Mouse (Mus musculus) lung, embryonic 14.5 days (tissue): ENCODE measurements around the gene Net1. TPM values are rescaled to one million over a fixed set of nuclear protein-coding genes. Genes with fewer than 3 reads are reported as not detected.

Experiments
- ATAC-seq: fragments of 200-750 bp; cut with Nextera tagmentation; 2 replicates; pipeline ENCODE4 v1.8.0; 2017; ENCODE audit warnings: mild to moderate bottlenecking, moderate TSS enrichment, moderate library complexity; ENCODE audit not compliant: insufficient read depth
- DNase-seq: peaks from one replicate; pipeline ENCODE4 v3.0.0-alpha.2; 2015
- H3K27ac ChIP-seq: fragments of 300-500 bp; sonication (generic); 2 replicates; pipeline ENCODE4 v1.5.1; 2014; ENCODE audit warnings: low read depth, mild to moderate bottlenecking, moderate library complexity
- H3K27me3 ChIP-seq: fragments of 300-500 bp; sonication (generic); 2 replicates; pipeline ENCODE4 v1.6.1; 2014; ENCODE audit warnings: low read length, control low read depth; ENCODE audit not compliant: insufficient read depth
- H3K36me3 ChIP-seq: fragments of 300-500 bp; sonication (generic); 2 replicates; pipeline ENCODE4 v1.6.1; 2014; ENCODE audit warnings: control low read depth; ENCODE audit not compliant: insufficient read depth
- H3K4me1 ChIP-seq: fragments of 300-500 bp; sonication (generic); 2 replicates; pipeline ENCODE4 v1.6.1; 2014; ENCODE audit warnings: antibody characterized with exemption, control low read depth; ENCODE audit not compliant: insufficient read depth
- H3K4me2 ChIP-seq: fragments of 300-500 bp; sonication (generic); 2 replicates; pipeline ENCODE4 v1.6.1; 2014; ENCODE audit warnings: mild to moderate bottlenecking
- H3K4me3 ChIP-seq: fragments of 300-500 bp; sonication (generic); 2 replicates; pipeline ENCODE4 v1.5.1; 2014; ENCODE audit warnings: low read depth, low read length
- H3K9ac ChIP-seq: fragments of 300-500 bp; sonication (generic); 2 replicates; pipeline ENCODE4 v1.6.1; 2014
- H3K9me3 ChIP-seq: fragments of 300-500 bp; sonication (generic); 2 replicates; pipeline ENCODE4 v1.6.1; 2016; ENCODE audit warnings: low read depth, low read length, control low read depth
- CTCF ChIP-seq: IDR thresholded peaks from 2 replicates; pipeline ENCODE4 v1.5.1; 2016; ENCODE audit warnings: antibody characterized with exemption, low read depth
- WGBS: fragments of 180-500 bp; shearing (Covaris S2); extraction: QIAGEN DNeasy Blood & Tissue Kit; methylation state at CpG from one replicate; pipeline ENCODE4 v1.1.7; 2014; 5-methylcytosine and 5-hydroxymethylcytosine counted together
- polyA plus RNA-seq: library from polyadenylated mRNA; unstranded; fragments of >200 nt; fragmentation: Nextera tagmentation; extraction: Ambion mirVana; gene quantifications from 2 replicates; pipeline ENCODE4 v1.2.1, GENCODE M21; 2014

Gene Net1
- 71.4 and 74.5 TPM in 2 replicates for polyA plus RNA-seq

- WGBS: under 1% methylated on average over 52 of the region's 52 CpGs
These were observed at the start of gene Net1, which contains the start of gene Tubal3 for GRCm38 (mm10) chr13:3917571-3918311. TSS of gene Net1 (minus strand) at chr13:3918220. TSS of gene Tubal3 (plus strand) at chr13:3918274.

GRCm38 (mm10) chr13:3951198-3951914 lies 33.3 kb upstream of the Net1 start:
- no peak for TF ChIP-seq CTCF
- 77% methylated on average over 6 of the region's 6 CpGs for WGBS
- no peaks in the 10 kb centered on the region; the same call in 1 of the 2 replicates for H3K9me3 ChIP-seq

More at GRCm38 (mm10) chr13:3917571-3918311, at the start of gene Net1, which contains the start of gene Tubal3:
- Histone ChIP-seq H3K9me3 (no peaks in the 10 kb centered on the region), H3K27me3 (no peaks in the 10 kb centered on the region), H3K36me3 (peaks cover 8% of the 10 kb centered on the region; the same call in 1 of the 2 replicates), H3K4me3 (peak within 1 kb of the TSS; percentile 87), H3K4me2 (peak within 1 kb of the TSS; percentile 67), H3K4me1 (peaks cover 3% of the 10 kb centered on the region; the same call in 1 of the 2 replicates), H3K27ac (peak within 1 kb of the TSS; percentile 77), H3K9ac (peak within 1 kb of the TSS; percentile 92)
- peak; percentile 99 for ATAC-seq
- peak; percentile 96 for DNase-seq
- no peak for TF ChIP-seq CTCF

GRCm38 (mm10) chr13:3949477-3949876 lies 31.5 kb upstream of the Net1 start:
- no peaks in the 10 kb centered on the region for H3K4me1 ChIP-seq
- ATAC-seq (no peak), DNase-seq (no peak)
- H3K4me2 ChIP-seq: no peak overlapping the region
- no peaks in the 10 kb centered on the region for H3K36me3 ChIP-seq
- H3K4me3 ChIP-seq: no peak overlapping the region
- no peaks in the 10 kb centered on the region for H3K27me3 ChIP-seq
- 86% methylated on average over 4 of the region's 4 CpGs for WGBS
- H3K27ac ChIP-seq: no peak overlapping the region
- no peak overlapping the region for H3K9ac ChIP-seq
- 0 out of 2 replicates have a peak, but pooled peaks have one; percentile 6 for TF ChIP-seq CTCF
- no peaks in the 10 kb centered on the region; the same call in 1 of the 2 replicates for H3K9me3 ChIP-seq

More at GRCm38 (mm10) chr13:3951198-3951914, 33.3 kb upstream of the Net1 start:
- no peaks in the 10 kb centered on the region for H3K27me3 ChIP-seq
- no peaks in the 10 kb centered on the region for H3K36me3 ChIP-seq
- H3K4me3 ChIP-seq: no peak overlapping the region
- H3K27ac ChIP-seq: no peak overlapping the region
- H3K9ac ChIP-seq: no peak overlapping the region
- DNase-seq (no peak), ATAC-seq (no peak)
- no peaks in the 10 kb centered on the region for H3K4me1 ChIP-seq
- H3K4me2 ChIP-seq: no peak overlapping the region

GRCm38 (mm10) chr13:3947267-3947666 lies 29.2 kb upstream of the Net1 start:
- WGBS: 85% methylated on average over 4 of the region's 4 CpGs
- no peaks in the 10 kb centered on the region for H3K4me1 ChIP-seq
- TF ChIP-seq CTCF: no peak
- H3K36me3 ChIP-seq: no peaks in the 10 kb centered on the region
- no peak overlapping the region for H3K27ac ChIP-seq
- no peak overlapping the region for H3K9ac ChIP-seq
- no peaks in the 10 kb centered on the region; the same call in 1 of the 2 replicates for H3K9me3 ChIP-seq
- no peak overlapping the region for H3K4me2 ChIP-seq
- H3K4me3 ChIP-seq: no peak overlapping the region
- ATAC-seq (no peak), DNase-seq (no peak)
- H3K27me3 ChIP-seq: no peaks in the 10 kb centered on the region

GRCm38 (mm10) chr13:3945249-3945648 lies 27.2 kb upstream of the Net1 start, which contains the start of gene Ucn3:
TSS of gene Ucn3 (minus strand) at chr13:3945349.
- Histone ChIP-seq H3K9ac (no peak within 1 kb of the TSS), H3K4me1 (no peaks in the 10 kb centered on the region), H3K4me3 (no peak within 1 kb of the TSS), H3K36me3 (no peaks in the 10 kb centered on the region), H3K9me3 (no peaks in the 10 kb centered on the region), H3K27me3 (no peaks in the 10 kb centered on the region), H3K4me2 (no peak within 1 kb of the TSS), H3K27ac (no peak within 1 kb of the TSS)
- ATAC-seq (no peak), DNase-seq (no peak)
- WGBS: 65% methylated on average over 2 of the region's 2 CpGs
- TF ChIP-seq CTCF: no peak

- no peak overlapping the region for H3K4me2 ChIP-seq
- 49% methylated on average over 7 of the region's 7 CpGs for WGBS
- DNase-seq (no peak), ATAC-seq (no peak)
- no peaks in the 10 kb centered on the region for H3K36me3 ChIP-seq
- H3K9me3 ChIP-seq: no peaks in the 10 kb centered on the region
- H3K4me3 ChIP-seq: no peak overlapping the region
- no peak overlapping the region for H3K27ac ChIP-seq
- H3K4me1 ChIP-seq: no peaks in the 10 kb centered on the region
- no peaks in the 10 kb centered on the region for H3K27me3 ChIP-seq
- no peak overlapping the region for H3K9ac ChIP-seq
- no peak for TF ChIP-seq CTCF
These were observed 26.7 kb upstream of the Net1 start for GRCm38 (mm10) chr13:3944699-3945098.

GRCm38 (mm10) chr13:3926046-3926445 lies 8.0 kb upstream of the Net1 start:
- Histone ChIP-seq H3K4me1 (no peaks in the 10 kb centered on the region), H3K4me2 (no peak overlapping the region), H3K36me3 (no peaks in the 10 kb centered on the region), H3K27ac (no peak overlapping the region), H3K9me3 (no peaks in the 10 kb centered on the region), H3K9ac (no peak overlapping the region), H3K4me3 (no peak overlapping the region), H3K27me3 (no peaks in the 10 kb centered on the region)
- 85% methylated on average over 6 of the region's 6 CpGs for WGBS
- no peak for TF ChIP-seq CTCF
- DNase-seq: no peak
- ATAC-seq: no peak
